Mouse (Mus musculus) adrenal gland, adult 8-10 months (tissue): ENCODE results near the gene Rpp25. TPM values are rescaled to one million over a fixed set of nuclear protein-coding genes. Genes with fewer than 3 reads are reported as not detected.

Source experiments
- DNase-seq: peaks from one replicate; pipeline ENCODE4 v3.0.0; 2022
- total RNA-seq, 4 experiments: library from RNA; stranded (reverse); gene quantifications; 2 replicates each; pipeline ENCODE4 v1.2.4; 2022

Rpp25 gene
- total RNA-seq, 4 experiments from 2014 or later: 3.8 to 9.1 (median 5.3) TPM

DNA sequence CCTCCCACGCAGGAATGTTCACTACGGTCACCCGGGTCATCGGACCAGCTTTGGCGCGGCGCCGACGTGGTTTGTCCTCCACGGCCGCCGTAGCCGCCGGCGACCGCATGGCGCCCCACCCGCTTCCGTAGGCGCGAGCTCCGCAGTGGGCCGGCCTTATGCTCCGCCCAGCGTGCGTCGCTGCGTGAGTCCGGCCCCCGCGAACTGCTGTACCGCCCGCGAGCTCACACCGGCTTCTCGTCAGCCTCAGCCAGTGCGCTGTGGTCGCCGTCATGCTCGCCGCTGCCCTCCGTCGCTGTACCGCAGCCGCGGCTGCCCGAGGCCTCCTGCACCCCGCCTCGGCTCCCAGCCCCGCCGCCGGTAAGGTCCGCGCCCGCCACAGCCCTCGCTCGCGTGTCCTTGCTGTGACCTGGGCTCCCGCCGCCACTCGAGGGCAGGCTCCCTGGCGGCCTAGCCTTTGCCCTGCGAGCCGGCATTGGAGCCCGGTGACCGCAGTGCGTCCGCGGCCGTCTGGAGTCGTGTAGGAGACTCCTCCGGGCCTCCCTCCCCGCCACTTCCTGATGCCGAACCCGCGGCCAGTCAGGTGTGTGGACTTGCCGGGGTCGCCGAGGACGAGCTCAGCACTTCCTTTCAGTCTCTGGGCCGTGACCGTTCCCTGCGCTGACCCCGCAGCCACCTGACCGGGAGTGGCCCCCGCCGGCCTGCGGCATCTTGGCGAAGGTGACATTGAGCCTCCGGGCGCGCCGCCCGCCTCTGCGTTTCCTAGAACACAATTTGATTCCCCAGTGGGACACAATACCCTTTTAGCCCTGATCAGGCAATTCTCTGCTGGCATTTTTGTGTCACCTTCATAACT lies 17.5 kb downstream of the Rpp25 start, which contains the start of gene Cox5a:
Gene Cox5a (plus strand): TSS at position 219 of the 856 bp plus-strand sequence.
- peak; percentile 90 for DNase-seq

DNA sequence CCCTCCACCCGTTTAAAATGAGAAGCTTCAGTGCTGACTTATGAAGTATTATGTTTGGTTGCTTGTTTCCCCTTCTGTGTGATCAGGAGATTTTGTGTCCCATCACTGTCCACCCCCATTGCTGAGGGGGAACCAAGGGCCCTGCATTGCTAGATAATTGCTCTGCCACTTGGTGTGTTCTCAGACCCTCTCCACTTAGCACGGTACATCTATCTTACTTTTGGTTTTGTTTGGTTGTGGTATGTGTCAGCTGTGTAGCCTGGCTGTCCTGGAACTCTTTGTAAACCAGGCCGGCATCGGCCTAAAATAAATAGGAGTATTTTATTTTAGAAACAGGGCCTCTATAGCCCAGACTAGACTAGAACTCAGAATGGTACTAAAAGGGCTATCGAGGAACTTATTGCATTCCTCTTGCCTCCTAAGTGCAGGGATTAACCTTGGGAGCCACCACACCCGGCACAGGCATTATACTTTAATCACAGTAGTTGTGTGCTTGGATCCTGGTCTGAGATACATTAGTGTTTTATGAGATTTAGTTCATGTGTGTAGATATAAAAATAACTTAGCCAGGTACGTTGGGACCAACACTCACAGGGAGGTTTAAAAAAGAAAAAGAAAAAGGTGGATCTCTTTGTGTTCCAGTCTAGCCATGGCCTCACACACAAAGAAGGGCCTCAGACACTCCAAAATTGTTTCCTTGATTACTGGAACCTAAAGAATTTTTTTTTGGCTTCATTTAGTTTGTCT lies 18.5 kb downstream of the Rpp25 start:
- no peak for DNase-seq

DNA sequence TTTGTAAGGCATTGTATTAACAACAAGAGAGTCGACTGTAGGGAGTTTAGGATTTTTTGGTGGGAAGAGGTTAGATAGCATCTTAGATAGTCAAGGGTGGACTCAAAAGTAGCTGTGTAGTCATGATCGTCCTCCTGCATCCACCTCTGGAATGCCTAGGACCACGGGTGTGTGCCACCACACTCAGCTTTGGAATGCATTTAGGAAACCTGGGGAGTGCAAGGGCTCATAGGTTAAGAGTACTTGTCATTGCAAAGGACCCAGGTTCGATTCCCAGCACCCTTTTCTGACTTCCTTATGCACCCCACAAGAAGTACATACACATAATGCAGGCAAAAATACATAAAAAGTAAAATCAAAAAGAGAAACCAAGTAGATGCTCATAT lies 19.0 kb downstream of the Rpp25 start:
- no peak for DNase-seq

DNA sequence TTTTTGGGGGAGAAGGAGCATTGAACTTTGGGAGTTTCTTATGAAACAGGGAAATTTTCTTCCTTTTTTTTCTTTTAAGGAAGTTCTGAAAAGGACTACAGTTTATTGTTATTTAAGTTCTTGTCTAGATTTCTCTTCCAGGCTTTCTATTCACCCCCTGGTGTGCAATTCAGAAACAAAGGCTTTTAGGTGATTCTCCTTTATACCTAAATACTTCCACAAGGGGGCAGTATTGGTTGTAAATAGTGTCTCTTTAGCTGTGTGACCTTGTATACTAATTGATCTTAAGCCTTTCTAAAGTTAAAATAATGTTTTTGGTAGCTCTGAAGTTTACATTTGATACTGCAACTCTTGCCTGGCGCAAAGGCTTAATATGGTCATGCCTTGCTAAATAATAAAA lies 19.9 kb downstream of the Rpp25 start:
- no peak for DNase-seq

DNA sequence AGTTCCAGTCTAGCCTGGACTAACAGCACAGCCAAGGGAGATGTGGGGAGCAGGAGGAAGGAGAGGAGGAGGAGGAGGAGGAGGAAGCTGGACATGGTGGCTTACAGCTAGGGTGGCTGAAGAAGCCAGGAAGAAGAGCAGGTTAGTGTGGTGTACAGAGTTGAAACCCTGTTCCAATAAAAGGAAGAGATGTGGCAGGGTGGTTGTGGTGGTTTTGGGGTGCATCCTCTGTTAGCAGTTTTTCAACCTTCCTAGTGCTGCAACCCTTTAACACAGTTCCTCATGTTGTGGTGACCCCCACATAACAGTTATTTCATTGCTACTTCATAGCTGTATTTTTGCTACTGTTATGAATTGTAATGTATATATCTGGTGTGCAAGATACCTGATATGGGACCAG lies 20.6 kb downstream of the Rpp25 start:
- no peak for DNase-seq

DNA sequence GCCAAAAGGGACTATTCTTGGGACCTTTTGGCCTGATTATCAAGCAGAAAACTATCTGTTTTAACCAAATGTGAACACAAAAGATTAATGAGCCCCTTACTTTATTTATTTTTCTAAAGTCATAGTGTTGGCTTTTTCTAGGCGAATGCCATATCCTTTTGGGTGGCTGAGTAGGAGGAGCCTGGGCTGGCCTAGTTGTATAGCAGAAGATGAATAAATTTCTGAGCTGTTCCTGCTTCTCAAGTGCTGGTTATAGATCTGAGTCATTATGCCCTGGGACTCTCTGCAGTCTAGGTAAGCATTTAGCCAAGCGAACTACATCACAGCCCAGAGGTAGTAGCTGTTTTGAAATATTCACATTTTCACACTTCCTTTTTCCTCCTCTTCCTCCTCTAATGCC lies 21.7 kb downstream of the Rpp25 start:
- no peak for DNase-seq

DNA sequence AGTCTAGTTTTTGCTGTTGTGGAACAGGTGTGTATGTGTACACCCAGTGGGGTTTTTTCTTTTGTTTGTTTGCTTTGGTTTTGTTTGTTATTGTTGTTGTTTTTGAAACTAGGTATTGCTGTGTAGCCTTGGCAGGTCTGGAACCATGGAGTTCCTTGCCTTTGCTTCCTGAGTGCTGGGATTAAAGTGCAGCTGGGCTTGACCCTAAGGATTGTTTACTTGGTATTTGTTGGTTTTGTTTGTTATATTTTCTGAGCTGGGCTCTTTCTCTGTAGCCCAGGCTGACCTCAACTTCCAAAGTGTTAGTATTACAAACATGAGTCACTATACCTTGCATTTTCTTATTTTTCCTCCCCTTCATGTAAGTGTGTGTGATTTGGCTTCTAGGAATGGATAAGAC lies 22.6 kb downstream of the Rpp25 start:
- no peak for DNase-seq

DNA sequence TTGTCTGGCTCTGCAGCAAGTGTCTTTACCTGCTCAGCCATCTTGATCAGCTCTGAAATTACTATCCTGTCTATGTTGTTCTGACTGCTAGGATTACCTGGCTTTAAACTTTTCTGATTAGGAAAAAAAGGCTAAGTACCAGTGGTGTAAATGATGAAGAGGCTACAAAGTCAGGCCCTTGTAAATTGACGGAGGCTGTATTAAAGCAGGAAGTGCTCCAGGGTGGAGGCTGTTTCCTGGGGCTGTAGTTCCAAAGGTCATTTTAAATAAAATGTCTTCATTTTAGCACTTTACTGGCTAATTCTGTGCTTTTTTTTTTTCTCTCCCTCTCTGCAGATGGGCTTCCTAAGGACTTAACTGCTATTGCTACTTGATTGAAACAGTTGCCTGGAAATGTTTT lies 28.1 kb downstream of the Rpp25 start:
- DNase-seq: no peak

DNA sequence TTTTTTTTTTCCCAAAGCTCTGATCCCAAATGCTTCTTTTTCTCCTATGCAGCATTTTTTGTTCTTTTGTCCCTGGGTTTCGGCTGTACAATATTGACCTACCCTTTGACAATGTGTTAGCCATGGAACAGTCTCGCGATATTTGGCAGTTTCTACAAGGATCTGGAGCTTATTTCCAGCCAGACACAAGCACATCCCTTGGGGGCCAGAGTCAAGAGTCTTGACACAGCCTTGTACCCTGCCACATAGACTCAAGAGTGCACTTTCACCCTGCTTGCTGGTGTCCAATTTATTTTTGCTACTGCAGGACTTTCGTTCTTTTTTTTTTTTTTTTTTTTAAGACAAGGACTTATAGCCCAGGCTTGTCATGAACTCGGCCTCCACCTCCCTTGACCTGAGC lies 32.5 kb downstream of the Rpp25 start:
- no peak for DNase-seq

DNA sequence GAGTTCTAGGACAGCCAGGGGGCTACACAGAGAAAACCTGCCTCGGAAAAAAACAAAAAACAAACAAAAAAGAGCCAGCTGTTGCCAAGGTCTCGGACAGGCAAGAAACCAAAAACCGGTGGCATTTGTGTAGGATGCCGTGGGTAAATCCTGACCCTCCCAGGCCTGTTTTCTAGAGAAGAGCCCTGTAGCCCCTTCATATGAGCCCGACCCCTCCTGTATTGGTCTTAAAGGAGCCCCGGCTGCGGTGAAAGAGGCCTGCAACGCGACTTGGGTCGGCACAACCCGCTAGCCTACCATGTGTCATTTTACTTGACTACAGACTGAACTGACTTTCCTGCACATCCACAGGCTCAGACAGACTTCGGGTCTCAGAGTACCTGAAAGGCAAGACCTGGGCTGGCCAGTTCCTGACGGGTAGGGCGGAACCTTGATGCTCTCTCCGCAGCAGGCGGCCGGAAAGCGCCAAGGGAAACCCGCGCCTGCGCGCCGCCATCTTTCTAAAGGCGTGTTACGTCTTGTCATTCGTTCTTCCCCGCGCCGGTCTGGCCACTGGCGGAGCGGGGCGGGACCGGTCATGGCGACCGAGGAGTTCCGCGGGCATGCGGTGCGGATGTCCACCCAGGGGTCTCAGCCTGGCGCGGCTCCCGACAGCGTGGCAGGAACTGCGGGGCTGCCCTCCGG lies 33.4 kb downstream of the Rpp25 start, which contains the start of gene Fam219b:
Gene Fam219b (plus strand): TSS at position 485 of the 684 bp plus-strand sequence.
- DNase-seq: peak; percentile 89

DNA sequence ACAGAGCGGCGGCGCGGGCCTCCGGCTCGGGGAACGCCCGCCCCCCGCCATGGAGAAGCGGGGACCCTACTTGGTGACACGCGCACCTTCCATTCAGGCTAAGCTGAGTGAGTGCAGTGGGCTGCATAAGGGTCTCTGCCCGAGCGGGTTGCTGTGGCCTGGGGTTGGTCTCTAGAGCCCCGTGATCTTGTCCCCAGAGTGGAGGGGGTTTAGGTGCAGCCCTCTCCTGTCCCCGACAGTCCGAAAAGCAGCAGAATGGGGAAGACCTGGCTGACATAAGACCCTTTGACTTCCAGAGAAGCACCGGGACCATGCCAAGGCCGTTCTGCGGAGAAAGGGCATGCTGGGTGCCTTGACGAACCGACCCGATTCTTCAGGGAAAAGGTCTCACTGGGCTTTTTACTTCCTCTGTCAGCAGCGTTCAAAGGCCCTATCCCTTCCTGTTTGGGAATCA lies 33.9 kb downstream of the Rpp25 start:
- DNase-seq: no peak

DNA sequence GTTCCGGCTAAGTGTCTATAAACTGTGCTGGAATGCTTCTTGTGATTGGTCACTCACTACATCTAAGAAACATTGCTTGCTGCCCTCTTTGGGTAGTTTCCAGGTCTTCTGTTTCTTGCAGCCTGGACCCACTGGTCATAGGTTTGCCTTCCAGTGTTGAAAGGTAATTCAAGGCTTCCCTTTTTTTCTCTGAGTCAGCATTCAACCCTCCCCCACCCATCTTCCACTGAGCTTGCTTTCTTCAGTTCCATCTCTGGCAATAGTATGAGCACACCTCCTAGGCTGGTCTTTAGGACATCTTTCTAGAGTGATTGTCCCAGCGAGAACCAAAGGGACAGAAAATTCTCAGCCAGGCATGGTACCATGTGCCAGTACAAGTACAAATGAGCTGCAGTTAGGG lies 35.7 kb downstream of the Rpp25 start:
- DNase-seq: no peak

DNA sequence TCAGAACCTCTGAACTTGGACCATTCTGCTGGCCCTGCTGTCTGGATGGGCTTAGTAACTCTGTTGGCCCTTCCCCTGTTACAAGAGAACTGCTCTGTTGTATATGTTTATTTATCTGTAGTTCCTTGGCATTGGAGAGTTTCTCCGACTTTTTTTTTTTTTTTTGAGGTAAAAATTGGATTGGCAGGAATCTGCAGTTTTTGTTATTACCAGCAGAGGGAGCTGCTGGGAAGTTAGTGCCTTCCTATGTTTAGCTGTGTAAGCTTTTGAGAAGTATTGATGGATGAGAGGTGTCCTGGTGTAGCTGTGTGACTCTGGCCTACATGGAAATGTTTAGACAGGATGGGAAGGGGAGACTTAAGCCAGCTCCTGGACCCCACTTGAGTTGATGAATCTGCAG lies 37.5 kb downstream of the Rpp25 start:
- DNase-seq: no peak

DNA sequence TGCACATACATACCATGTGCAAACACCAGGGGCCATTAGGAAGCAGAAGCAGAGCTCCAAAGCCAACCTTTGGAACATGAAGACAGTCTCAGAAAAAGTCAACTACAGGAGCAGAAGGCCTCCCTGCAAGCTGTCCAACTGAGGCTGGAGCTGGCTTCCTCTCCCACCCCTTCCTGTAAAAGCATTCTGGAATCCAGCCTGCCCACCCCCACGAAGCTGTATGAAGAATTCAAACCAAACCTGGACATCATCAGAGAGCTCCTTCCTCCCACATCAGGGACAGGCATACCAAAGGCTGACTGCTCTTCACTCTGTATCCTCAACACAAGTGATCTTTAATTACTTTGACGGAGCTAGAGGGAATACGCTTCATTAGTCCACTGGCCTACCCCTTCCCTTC lies 40.1 kb downstream of the Rpp25 start:
- no peak for DNase-seq

DNA sequence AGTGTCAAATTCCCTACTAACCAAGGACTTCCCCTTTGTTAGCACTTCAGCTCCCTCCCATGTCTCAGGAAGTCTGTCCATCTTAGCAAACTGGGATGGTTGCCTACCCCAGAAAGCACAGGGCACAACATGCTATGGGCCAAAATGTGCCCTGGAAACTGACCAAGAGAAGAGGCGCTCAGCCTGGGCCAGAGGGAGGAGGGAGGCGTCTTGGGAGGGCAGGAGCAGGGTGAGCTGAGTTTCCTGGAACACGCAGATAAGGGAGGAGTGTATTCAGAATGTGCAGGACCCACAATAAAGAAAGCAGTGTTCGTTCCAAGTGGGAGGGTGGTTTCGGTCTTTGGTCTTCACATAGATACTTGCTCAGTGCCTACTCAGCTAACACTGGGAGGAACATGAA lies 43.5 kb downstream of the Rpp25 start:
- no peak for DNase-seq

DNA sequence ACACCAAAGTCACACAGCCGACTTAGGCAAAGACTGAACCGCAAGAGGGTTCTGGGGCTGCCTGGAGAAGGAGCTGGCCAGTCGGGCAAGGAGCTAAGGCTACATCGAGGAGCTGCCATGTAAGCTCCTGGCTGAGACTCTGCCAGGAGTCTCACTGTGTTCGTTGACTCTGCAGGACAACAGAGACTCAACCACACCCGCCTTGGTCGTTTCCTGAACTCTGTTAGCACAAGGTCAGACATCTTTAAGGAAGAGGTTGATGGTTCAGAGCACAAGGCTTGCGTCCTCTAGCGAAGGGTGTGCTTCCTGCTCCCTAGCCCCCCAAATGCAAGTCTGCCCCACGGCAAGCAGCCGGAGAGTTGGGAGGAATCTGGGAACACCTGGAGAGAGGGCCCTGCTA lies 44.0 kb downstream of the Rpp25 start:
- no peak for DNase-seq

DNA sequence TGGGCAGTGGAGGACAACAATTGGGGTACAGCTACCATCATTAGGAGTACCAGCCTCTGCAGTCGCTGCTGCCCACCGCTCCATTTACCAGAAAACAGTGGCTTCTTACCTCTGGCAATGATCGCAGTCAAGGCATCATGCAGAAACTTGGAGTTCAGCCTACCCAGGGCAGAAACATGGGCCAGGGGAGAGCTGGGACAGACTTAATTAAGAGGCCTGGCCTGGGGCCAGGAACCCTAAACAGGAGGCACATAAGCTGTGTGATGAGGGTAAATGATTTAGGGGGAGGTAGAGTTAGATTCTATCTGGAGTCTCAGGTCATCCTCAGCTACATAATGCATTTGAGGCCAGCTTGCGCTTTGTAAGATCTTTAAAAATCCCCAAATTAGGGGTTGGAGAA lies 45.4 kb downstream of the Rpp25 start:
- no peak for DNase-seq

DNA sequence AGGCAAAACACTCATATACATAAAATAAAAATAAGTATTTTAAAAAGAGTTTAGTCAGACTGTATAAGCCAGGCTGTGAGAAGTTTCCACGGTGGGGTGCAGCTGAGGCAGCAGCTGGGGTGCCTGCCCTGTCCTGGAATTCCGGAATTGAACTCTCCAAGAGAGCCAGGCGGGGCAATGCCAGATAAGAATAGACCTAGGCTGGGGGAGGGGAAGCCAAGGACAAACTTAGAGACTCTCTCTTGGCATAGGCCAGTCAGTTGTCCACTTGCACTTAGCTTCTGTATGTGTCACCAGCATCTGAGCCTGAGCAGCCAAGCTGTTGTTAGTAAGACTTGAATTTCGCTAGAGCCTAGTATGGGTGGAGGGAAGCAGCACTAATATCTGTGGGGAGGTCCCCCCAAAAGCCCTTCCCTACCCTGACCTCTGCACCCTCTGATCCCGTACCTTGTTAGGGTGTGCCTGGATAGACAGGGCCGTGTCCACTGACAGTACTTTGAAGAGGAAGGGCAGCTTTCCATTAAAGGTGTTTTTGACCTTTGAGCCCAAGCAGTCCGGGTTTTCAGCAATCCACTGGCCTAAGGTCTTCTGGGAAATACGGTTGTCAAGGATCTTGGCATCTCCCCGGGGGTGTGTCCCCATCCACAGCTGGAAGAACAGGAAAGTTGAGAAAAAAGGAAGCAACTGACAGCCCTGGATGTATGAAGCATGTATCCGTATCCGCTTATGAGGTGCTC lies 46.5 kb downstream of the Rpp25 start:
- peak; percentile 64 for DNase-seq

DNA sequence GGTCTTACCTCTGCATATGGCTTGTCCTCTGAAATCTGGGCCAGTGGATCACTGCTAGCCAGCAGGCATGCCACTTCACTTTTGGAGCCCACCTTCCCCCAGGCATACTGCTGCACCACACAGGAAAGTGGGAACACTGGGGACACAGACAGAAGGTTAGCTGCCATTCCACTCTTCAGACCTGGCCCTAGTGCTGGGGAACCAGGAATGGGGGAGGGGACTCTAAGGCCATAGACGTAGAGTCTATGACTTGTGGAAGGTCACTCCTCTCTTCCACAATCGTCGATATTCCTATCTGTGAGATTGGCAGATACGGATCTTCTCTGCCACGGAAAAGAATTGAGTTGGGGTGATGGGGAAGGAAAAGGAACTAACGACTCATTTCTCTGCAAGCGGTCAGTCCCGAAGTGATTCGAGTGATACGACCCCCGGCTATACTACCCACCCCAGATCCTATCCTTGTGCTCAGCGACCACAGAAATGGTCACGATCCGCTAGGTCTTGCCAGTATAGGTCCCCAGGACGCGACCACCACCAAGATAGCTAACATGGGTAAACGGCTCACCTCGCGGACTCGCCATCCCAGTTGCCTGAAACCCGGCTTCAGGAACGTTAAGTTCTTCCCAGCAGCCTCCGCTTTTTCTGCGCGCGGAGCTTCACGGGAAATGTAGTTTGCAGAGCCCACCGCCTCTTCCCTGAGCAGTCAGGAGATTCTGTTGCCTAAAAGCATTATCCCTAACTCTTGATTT lies 48.5 kb downstream of the Rpp25 start, which contains the start of gene Mpi:
Gene Mpi (minus strand): TSS at position 625 of the 749 bp plus-strand sequence.
- DNase-seq: no peak

DNA sequence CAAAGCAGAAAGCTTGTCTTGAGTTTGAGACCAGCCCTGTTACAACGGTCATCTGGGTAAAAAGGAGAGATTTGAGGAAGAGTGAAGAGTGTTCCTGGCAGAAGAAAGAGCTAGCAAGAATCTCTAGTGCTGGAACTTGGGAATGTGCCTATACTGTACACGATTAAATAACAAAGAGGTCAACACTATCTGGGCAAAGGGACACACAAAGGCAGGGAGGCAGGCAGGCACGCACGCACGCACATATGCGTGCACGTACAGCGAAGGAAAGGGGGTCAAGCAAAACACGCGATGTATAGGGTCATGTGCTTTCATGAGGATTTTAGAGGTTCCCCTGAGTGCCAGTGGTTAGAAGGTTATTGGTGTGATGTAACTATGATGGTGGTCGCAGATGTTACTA lies 49.3 kb downstream of the Rpp25 start:
- DNase-seq: no peak

DNA sequence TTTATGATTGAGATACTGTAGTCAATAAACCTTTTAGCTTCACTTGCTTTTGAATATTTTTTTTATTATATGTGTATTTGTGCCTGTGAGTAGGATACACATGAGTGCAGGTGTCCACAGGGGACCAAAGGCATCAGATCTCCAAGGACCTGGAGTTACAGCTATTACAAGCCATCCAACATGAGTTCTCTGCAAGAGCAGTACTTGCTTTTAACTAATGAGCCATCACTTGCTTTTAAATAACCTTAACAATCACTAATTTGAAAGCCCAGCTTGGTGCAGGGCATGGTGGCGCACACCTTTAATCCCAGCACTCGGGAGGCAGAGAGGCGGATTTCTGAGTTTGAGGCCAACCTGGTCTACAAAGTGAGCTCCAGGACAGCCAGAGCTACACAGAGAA lies 50.9 kb downstream of the Rpp25 start:
- DNase-seq: no peak
